Mouse (Mus musculus): ENCODE results near the gene Snu13.

Gene Snu13

GRCm38 (mm10) chr15:82027276-82027675, 20.1 kb downstream of the Snu13 start:
- no peak for DNase-seq (ENCODE audit: low spot score in 2 of 2)

GRCm38 (mm10) chr15:82023965-82024635, 23.3 kb downstream of the Snu13 start:
- no peak for DNase-seq (ENCODE audit: low spot score in 2 of 2)

DNA sequence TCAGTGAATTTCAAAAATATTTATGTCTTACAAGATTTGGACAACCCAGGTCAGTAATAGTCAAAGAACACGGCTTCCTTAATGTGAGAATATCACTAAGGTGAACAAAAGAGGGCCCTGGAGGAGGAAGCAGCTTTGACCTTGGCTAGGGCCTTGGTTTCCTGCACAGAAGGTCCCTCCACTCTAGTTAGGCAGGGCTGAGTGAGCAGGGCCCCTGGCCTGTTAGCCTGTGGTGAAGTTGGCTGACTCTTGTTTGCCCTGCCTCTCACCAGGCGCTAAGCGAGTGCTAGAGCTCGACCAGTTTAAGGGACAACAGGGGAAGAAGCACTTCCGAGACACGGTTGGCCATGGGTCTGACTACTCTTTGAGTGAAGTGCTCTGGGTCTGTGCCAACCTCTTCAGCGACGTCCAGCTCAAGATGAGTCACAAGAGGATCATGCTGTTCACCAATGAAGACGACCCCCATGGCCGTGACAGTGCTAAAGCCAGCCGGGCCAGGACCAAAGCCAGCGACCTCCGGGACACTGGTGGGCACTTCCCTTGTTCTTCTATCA, 24.8 kb downstream of the Snu13 start:
- DNase-seq (ENCODE audit: low spot score in 2 of 2) = no peak

DNA sequence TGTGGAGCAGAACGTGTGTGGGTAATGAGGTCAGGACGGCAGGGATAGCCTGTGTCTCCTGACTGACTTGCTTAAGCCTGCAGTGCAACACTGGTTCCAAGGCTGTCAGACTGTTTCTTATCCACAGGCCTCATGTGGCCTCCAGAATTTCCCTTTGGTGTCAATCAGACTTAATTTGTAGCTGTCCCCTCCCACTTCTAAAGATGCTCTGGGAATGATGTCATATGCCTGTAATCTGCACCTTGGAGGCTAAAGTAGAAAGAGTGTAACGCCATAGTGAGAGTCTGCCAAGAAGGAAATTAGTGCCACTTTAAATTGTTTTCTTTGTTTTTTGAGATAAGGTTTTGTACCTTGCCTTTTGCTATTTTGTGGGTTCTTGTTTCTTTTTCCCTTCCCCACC, 28.1 kb downstream of the Snu13 start:
- DNase-seq (ENCODE audit: low spot score in 2 of 2) = no peak

DNA sequence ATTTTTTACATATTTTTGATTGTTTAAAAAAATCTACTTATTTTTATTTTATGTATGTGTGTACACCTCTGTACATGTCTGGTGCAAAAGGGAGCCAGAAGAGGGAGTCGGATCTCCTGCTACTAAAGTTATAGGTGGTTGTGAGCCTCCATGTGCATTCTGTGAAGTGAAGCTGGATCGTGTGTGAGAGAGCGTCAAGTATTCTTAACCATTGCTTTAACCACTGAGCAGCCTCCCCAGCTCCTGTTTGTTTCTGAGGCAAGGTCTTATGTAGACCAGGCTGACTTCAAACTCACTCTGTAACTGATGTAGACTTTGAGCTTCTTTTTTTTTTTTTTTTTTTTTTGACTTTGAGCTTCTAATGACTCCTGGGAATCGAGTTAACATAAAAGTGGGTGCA, 29.9 kb downstream of the Snu13 start:
- DNase-seq (ENCODE audit: low spot score in 2 of 2) = no peak

- no peak for DNase-seq (ENCODE audit: low spot score in 2 of 2)
Observed at GRCm38 (mm10) chr15:82016830-82017229, 30.6 kb downstream of the Snu13 start.

- DNase-seq (ENCODE audit: low spot score in 2 of 2) = peak; percentile 98 to 99
Observed at GRCm38 (mm10) chr15:82016101-82016808, 31.1 kb downstream of the Snu13 start.

DNA sequence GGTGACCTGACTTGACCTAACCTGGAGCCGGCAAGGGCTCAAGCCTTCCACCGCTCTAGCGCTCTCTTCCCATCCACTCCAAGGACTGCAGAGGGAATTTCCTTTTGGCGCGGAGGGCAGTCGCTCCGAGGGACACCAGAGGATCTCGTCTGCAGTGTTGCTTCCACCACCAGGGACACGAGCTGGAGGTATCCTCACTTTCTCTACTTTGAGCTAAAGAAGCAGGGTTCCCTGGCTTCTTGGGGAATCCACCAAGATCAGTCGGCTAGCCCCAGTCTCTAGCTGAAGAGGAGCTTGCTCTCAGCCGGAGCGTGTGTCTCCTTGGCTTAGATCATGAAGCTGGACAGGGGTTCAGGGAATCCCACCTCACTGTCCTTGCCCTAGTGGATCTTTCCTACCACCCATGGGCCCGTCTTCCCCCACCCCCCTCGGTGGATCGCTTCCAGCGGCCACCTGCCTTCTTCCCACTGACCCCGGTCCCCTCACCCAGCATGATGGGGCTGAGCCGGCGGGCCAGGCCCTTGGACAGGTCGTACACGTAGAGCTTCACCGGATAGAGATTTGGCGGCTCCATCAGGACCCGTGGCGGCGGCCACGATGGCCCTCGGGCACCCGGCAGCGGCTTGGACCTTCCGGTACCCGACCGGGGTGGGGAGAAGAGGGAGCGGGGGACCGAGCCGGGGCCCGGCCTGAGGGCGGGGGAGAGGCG, 31.9 kb downstream of the Snu13 start:
- DNase-seq (ENCODE audit: low spot score in 2 of 2) = peak in 1 of 2 experiments; percentile 31

GRCm38 (mm10) chr15:82014745-82015391, 32.5 kb downstream of the Snu13 start:
- no peak for DNase-seq (ENCODE audit: low spot score in 2 of 2)

- no peak for DNase-seq (ENCODE audit: low spot score in 2 of 2)
Observed at GRCm38 (mm10) chr15:82011947-82012346, 35.5 kb downstream of the Snu13 start.

DNA sequence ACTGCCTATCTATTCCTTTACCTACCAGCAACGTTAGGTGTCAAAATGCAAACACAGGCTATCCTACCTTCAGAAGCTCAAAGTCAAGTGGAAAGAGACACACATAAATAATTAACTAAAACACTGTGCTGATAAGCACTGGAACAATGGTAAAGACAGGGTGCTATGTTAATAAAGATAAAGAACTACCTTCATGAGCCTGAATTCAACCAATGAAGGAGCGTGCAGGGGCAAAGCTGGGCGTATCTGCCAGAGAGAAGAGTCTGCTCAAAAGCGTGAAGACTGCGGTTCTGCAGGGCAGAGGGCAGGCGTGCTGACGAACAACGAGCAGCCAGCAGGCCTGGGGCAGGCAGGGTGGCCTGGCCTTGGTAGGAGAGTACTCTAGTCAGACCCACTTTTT, 43.1 kb downstream of the Snu13 start:
- no peak for DNase-seq (ENCODE audit: low spot score in 2 of 2)

- no peak for DNase-seq (ENCODE audit: low spot score in 2 of 2)
Observed at GRCm38 (mm10) chr15:81993992-81994391, 53.4 kb downstream of the Snu13 start.

- DNase-seq (ENCODE audit: low spot score in 2 of 2) = no peak
Observed at GRCm38 (mm10) chr15:81990549-81990948, 56.8 kb downstream of the Snu13 start.
